Mouse (Mus musculus): ENCODE results near the gene Mt2. TPM values are rescaled to one million over a fixed set of nuclear protein-coding genes. Genes with fewer than 3 reads are reported as not detected.
A peak's percentile ranks its signal among the peaks of the same experiment; 100 is the strongest.

Mt2 gene
- polyA plus RNA-seq, 1 experiment from 2014 or later = 47.5 TPM

GRCm38 (mm10) chr8:94206256-94206655 is 33.8 kb downstream of the Mt2 start:
- 0 out of 2 replicates have a peak, but pooled peaks have one; percentile 32 for ATAC-seq
- 75% methylated on average over 8 of the region's 8 CpGs for WGBS

DNA sequence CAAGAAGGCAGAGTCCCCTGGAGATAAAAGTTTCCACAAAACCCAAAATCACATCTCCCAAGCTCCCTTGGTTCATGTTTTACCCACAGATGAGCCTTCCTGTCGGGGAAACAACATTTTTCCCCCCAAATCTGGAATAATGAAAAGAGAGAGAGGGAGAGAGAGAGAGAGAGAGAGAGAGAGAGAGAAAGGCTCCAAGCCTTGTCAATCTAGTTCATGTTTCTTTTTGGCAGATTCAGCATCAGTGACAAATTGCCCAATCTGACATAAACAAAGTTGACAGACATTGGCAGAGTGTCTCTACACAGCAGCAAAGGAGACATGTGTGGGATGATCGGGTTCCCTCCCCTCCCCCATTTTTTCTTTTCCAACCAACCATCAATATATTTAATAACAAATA is 35.0 kb downstream of the Mt2 start:
- H3K9ac ChIP-seq (ENCODE audit: low read length) = no peak overlapping the region
- WGBS = 48% methylated on average over 2 of the region's 2 CpGs
- H3K27me3 ChIP-seq (replicated peaks; ENCODE audit: control insufficient read depth, insufficient read depth, low read length) = no peaks in the 10 kb centered on the region
- no peak overlapping the region for H3K4me3 ChIP-seq (ENCODE audit: low read depth, low read length)
- H3K36me3 ChIP-seq (ENCODE audit: control insufficient read depth, insufficient read depth, low read length) = no peaks in the 10 kb centered on the region
- no peak overlapping the region for H3K27ac ChIP-seq (ENCODE audit: low read depth, low read length)
- ATAC-seq (no peak), DNase-seq (ENCODE audit: low spot score) (peak; percentile 61)
- H3K4me1 ChIP-seq (ENCODE audit: control insufficient read depth, insufficient read depth, low read length) = no peaks in the 10 kb centered on the region
- no peaks in the 10 kb centered on the region for H3K9me3 ChIP-seq (replicated peaks; ENCODE audit: control insufficient read depth, low read length)
- H3K4me2 ChIP-seq (ENCODE audit: low read length) = no peak overlapping the region

More at GRCm38 (mm10) chr8:94206256-94206655, 33.8 kb downstream of the Mt2 start:
- H3K4me3 ChIP-seq (ENCODE audit: low read depth, low read length) = no peak overlapping the region
- no peak overlapping the region for H3K9ac ChIP-seq (ENCODE audit: low read length)
- no peak overlapping the region for H3K27ac ChIP-seq (ENCODE audit: low read depth, low read length)
- DNase-seq (ENCODE audit: low spot score) = no peak
- H3K4me2 ChIP-seq (ENCODE audit: low read length) = no peak overlapping the region
- no peaks in the 10 kb centered on the region for H3K9me3 ChIP-seq (replicated peaks; ENCODE audit: control insufficient read depth, low read length)
- H3K4me1 ChIP-seq (ENCODE audit: control insufficient read depth, insufficient read depth, low read length) = no peaks in the 10 kb centered on the region
- no peaks in the 10 kb centered on the region for H3K36me3 ChIP-seq (ENCODE audit: control insufficient read depth, insufficient read depth, low read length)
- H3K27me3 ChIP-seq (replicated peaks; ENCODE audit: control insufficient read depth, insufficient read depth, low read length) = no peaks in the 10 kb centered on the region

DNA sequence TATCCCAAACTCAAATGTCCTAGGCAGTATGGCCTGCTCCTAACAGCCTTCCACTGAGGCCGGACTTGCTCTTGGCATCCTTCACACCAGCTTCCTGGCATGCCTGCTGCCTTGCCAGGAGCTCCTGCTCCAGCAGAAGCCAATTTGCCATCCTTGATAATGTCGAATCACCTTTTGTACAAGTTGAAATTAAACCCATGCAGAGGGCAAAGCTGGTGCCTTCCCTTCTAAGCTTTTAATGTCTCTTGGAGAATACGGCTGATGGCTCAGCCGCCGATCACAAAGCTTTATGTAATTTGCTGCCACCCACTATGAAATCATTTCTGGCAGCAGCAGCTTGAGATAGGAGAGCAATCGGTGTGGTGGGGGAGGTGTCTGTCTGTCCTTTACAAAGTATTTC is 37.2 kb downstream of the Mt2 start:
- 71% methylated on average over 6 of the region's 6 CpGs for WGBS
- no peak overlapping the region for H3K27ac ChIP-seq (ENCODE audit: low read depth, low read length)
- H3K9ac ChIP-seq (ENCODE audit: low read length) = no peak overlapping the region

GRCm38 (mm10) chr8:94210225-94210624 is 37.8 kb downstream of the Mt2 start:
- WGBS = 61% methylated on average over 3 of the region's 3 CpGs
- Histone ChIP-seq H3K27ac (ENCODE audit: low read depth, low read length) (no peak overlapping the region), H3K27me3 (replicated peaks; ENCODE audit: control insufficient read depth, insufficient read depth, low read length) (no peaks in the 10 kb centered on the region), H3K36me3 (ENCODE audit: control insufficient read depth, insufficient read depth, low read length) (no peaks in the 10 kb centered on the region), H3K4me3 (ENCODE audit: low read depth, low read length) (no peak overlapping the region), H3K4me2 (ENCODE audit: low read length) (no peak overlapping the region), H3K9ac (ENCODE audit: low read length) (no peak overlapping the region), H3K9me3 (replicated peaks; ENCODE audit: control insufficient read depth, low read length) (no peaks in the 10 kb centered on the region), H3K4me1 (ENCODE audit: control insufficient read depth, insufficient read depth, low read length) (peaks cover 2% of the 10 kb centered on the region; the same call in 1 of the 2 replicates)
- DNase-seq (ENCODE audit: low spot score) (no peak), ATAC-seq (no peak)

More for the DNA sequence above, 37.2 kb downstream of the Mt2 start:
- Histone ChIP-seq H3K4me1 (ENCODE audit: control insufficient read depth, insufficient read depth, low read length) (no peaks in the 10 kb centered on the region; the same call in 1 of the 2 replicates), H3K36me3 (ENCODE audit: control insufficient read depth, insufficient read depth, low read length) (no peaks in the 10 kb centered on the region), H3K4me3 (ENCODE audit: low read depth, low read length) (no peak overlapping the region), H3K27me3 (replicated peaks; ENCODE audit: control insufficient read depth, insufficient read depth, low read length) (no peaks in the 10 kb centered on the region), H3K4me2 (ENCODE audit: low read length) (no peak overlapping the region), H3K9me3 (replicated peaks; ENCODE audit: control insufficient read depth, low read length) (no peaks in the 10 kb centered on the region)
- DNase-seq (ENCODE audit: low spot score) = no peak
- no peak for ATAC-seq

DNA sequence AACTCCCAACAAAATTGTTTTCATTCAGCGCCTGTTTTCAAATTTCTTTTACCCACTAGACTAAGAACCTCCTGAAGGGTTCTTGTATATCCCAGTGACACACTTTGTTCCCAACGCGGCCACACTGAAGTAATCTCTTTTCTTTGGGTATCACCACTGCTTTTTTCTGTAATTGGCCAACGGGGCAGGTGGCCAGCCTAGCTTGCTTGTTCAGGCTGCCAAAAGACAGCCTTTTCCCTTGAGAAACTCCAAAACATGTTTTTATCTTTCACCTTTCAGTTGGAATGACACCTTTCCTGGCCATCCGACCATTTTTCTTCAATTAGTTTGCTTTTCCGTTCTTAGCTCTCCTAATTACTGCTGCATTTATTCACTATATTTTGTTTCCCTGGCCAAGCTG is 41.4 kb downstream of the Mt2 start:
- Histone ChIP-seq H3K9me3 (replicated peaks; ENCODE audit: control insufficient read depth, low read length) (no peaks in the 10 kb centered on the region), H3K4me3 (ENCODE audit: low read depth, low read length) (peak overlapping the region; percentile 48), H3K4me1 (ENCODE audit: control insufficient read depth, insufficient read depth, low read length) (peaks cover 11% of the 10 kb centered on the region; the same call in 1 of the 2 replicates), H3K36me3 (ENCODE audit: control insufficient read depth, insufficient read depth, low read length) (no peaks in the 10 kb centered on the region), H3K9ac (ENCODE audit: low read length) (no peak overlapping the region), H3K27ac (ENCODE audit: low read depth, low read length) (no peak overlapping the region), H3K27me3 (replicated peaks; ENCODE audit: control insufficient read depth, insufficient read depth, low read length) (no peaks in the 10 kb centered on the region), H3K4me2 (ENCODE audit: low read length) (peak overlapping the region; percentile 68)
- ATAC-seq (0 out of 2 replicates have a peak, but pooled peaks have one; percentile 1), DNase-seq (ENCODE audit: low spot score) (peak; percentile 22)
- 24% methylated on average over 6 of the region's 6 CpGs for WGBS

- Histone ChIP-seq H3K4me2 (ENCODE audit: low read length) (peak within 1 kb of the TSS; percentile 68), H3K4me3 (ENCODE audit: low read depth, low read length) (peak within 1 kb of the TSS; percentile 48), H3K36me3 (ENCODE audit: control insufficient read depth, insufficient read depth, low read length) (no peaks in the 10 kb centered on the region), H3K9ac (ENCODE audit: low read length) (peak within 1 kb of the TSS; percentile 63), H3K9me3 (replicated peaks; ENCODE audit: control insufficient read depth, low read length) (no peaks in the 10 kb centered on the region), H3K27me3 (replicated peaks; ENCODE audit: control insufficient read depth, insufficient read depth, low read length) (no peaks in the 10 kb centered on the region), H3K4me1 (ENCODE audit: control insufficient read depth, insufficient read depth, low read length) (peaks cover 11% of the 10 kb centered on the region; the same call in 1 of the 2 replicates), H3K27ac (ENCODE audit: low read depth, low read length) (0 out of 2 replicates have a peak within 1 kb of the TSS, but pooled peaks have one; percentile 3)
- under 1% methylated on average over 66 of the region's 68 CpGs for WGBS
- DNase-seq (ENCODE audit: low spot score) = peak; percentile 99
- peak; percentile 98 for ATAC-seq
Measured at GRCm38 (mm10) chr8:94214252-94215173, 42.0 kb downstream of the Mt2 start, which contains the start of gene Nup93. Gene Nup93 (plus strand): TSS chr8:94214564.

Other genes with a start within 250 kb of the Mt2 start
- 55.8 and 60.2 TPM in 2 replicates for gene Amfr, start 159.8 kb upstream of the Mt2 start, polyA plus RNA-seq (2014; fragmentation: Nextera tagmentation; extraction: Ambion mirVana)
- gene Nudt21, start 135.6 kb upstream of the Mt2 start, polyA plus RNA-seq (2014; fragmentation: Nextera tagmentation; extraction: Ambion mirVana) = 165 and 171 TPM in 2 replicates
- gene Ogfod1, start 135.5 kb upstream of the Mt2 start, polyA plus RNA-seq (2014; fragmentation: Nextera tagmentation; extraction: Ambion mirVana) = 9.8 and 13.4 TPM in 2 replicates
- gene Bbs2, start 73.7 kb upstream of the Mt2 start, polyA plus RNA-seq (2014; fragmentation: Nextera tagmentation; extraction: Ambion mirVana) = 18.7 and 22.8 TPM in 2 replicates
- gene Mt4, start 35.5 kb upstream of the Mt2 start, polyA plus RNA-seq (2014; fragmentation: Nextera tagmentation; extraction: Ambion mirVana) = not detected in 2 replicates
- 237 and 306 TPM in 2 replicates for gene Mt3, start 20.1 kb upstream of the Mt2 start, polyA plus RNA-seq (2014; fragmentation: Nextera tagmentation; extraction: Ambion mirVana)
- 77.2 and 110 TPM in 2 replicates for gene Mt1, start 6.4 kb downstream of the Mt2 start, polyA plus RNA-seq (2014; fragmentation: Nextera tagmentation; extraction: Ambion mirVana)
- 65.2 and 72.6 TPM in 2 replicates for gene Nup93, start 41.9 kb downstream of the Mt2 start, polyA plus RNA-seq (2014; fragmentation: Nextera tagmentation; extraction: Ambion mirVana)
- not detected in 2 replicates for gene Slc12a3, start 156.5 kb downstream of the Mt2 start, polyA plus RNA-seq (2014; fragmentation: Nextera tagmentation; extraction: Ambion mirVana)
- gene Herpud1, start 213.8 kb downstream of the Mt2 start, polyA plus RNA-seq (2014; fragmentation: Nextera tagmentation; extraction: Ambion mirVana) = 62.6 and 72.3 TPM in 2 replicates